Mouse (Mus musculus): Measurements from ENCODE around the gene Tmem91. TPM values are rescaled to one million over a fixed set of nuclear protein-coding genes. Genes with fewer than 3 reads are reported as not detected.
A peak's percentile ranks its signal among the peaks of the same experiment; 100 is the strongest.

The Tmem91 gene
- polyA plus RNA-seq, 1 experiment, result 2.9 TPM

DNA sequence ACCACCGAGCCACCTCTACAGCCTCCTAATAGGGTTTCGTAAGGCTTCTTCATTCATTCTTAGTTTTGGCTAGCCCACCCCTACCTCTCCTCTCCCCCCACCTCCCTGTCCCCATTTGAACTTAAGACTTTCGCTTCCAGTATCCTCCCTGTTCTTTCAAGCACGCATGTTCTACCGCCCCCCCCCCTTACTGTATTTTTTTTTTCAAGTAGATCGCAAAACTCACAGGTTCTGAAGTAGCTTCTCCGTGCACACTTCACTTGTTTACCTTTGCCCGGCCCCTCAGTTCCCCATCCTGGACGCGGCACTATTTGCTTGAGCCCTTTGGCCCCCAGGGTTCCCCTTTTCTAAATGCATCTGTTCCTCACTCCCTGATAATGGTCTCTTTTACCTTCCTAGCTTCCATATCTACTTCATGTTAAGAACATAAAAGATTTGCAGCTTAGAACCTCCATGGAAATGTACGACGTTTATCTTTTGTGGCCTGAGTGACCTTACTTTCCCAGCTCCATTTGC is 22.7 kb downstream of the Tmem91 start:
- no peak overlapping the region for H3K27ac ChIP-seq (ENCODE audit: control insufficient read depth, insufficient read depth, low read length)
- no peak for DNase-seq
- peaks cover 39% of the 10 kb centered on the region for H3K4me1 ChIP-seq (replicated peaks; ENCODE audit: control insufficient read depth, insufficient read depth, low read length)
- TF ChIP-seq POLR2A (IDR thresholded peaks at IDR 0.05; ENCODE audit: control insufficient read depth, extremely low read depth, insufficient read depth, low read length, poor library complexity), result no peak
- no peak for TF ChIP-seq CTCF (IDR thresholded peaks at IDR 0.05; ENCODE audit: borderline replicate concordance, control insufficient read depth, extremely low read depth, insufficient read depth, low read length, poor library complexity)
- WGBS, result 44% methylated on average over 12 of the region's 12 CpGs
- H3K4me3 ChIP-seq (ENCODE audit: control insufficient read depth, insufficient read depth, low read length), result no peak overlapping the region
- H3K27me3 ChIP-seq (ENCODE audit: control insufficient read depth, insufficient read depth, low read length), result no peaks in the 10 kb centered on the region
- H3K36me3 ChIP-seq (ENCODE audit: control insufficient read depth, insufficient read depth, low read length), result no peaks in the 10 kb centered on the region

DNA sequence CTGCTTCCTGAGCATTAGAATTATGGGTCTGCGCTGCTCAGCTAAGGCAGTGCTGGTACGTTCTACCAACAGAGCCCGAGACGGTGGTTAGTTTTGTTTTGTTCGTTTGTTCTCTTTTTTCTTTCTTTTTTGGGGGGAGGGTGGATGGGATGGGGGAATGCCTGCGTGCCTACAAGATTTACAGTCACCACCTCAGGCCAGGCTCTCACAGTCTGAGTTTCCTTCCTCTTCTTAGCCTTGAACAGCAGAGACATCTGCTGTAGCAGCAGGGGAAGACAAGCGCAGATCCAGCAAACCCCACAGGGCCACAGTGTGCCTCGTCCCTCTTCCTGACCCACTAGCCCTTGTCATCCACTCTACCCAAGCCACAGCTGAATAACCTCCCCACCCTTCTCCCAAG is 23.7 kb downstream of the Tmem91 start:
- WGBS, result 17% methylated on average over 8 of the region's 8 CpGs
- no peaks in the 10 kb centered on the region for H3K36me3 ChIP-seq (ENCODE audit: control insufficient read depth, insufficient read depth, low read length)
- H3K4me3 ChIP-seq (ENCODE audit: control insufficient read depth, insufficient read depth, low read length), result no peak overlapping the region
- DNase-seq, result peak; percentile 54
- H3K27ac ChIP-seq (ENCODE audit: control insufficient read depth, insufficient read depth, low read length), result peak overlapping the region; percentile 20; the same call in 1 of the 2 replicates
- no peak for TF ChIP-seq CTCF (IDR thresholded peaks at IDR 0.05; ENCODE audit: borderline replicate concordance, control insufficient read depth, extremely low read depth, insufficient read depth, low read length, poor library complexity)
- TF ChIP-seq POLR2A (IDR thresholded peaks at IDR 0.05; ENCODE audit: control insufficient read depth, extremely low read depth, insufficient read depth, low read length, poor library complexity), result no peak
- H3K4me1 ChIP-seq (replicated peaks; ENCODE audit: control insufficient read depth, insufficient read depth, low read length), result peaks cover 49% of the 10 kb centered on the region
- H3K27me3 ChIP-seq (ENCODE audit: control insufficient read depth, insufficient read depth, low read length), result no peaks in the 10 kb centered on the region

DNA sequence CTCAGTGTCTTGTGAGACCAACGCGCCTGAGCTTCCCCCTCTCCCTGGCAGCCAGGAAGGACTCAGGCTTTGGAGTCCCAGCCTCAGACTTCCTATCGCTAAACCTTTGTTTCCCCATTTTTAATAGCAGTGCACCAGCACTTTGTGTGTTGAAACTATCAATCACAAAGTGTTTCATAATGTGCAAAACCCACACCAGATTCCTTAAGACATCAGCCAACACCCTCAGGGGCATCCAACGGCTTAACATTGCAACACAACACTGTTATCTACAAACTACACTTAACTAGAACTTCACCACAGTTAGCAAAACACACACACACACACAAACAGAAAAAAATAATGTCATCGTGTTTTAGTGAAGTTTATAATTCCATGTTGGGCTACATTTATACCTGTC is 25.1 kb downstream of the Tmem91 start:
- Histone ChIP-seq H3K27me3 (ENCODE audit: control insufficient read depth, insufficient read depth, low read length) (no peaks in the 10 kb centered on the region), H3K36me3 (ENCODE audit: control insufficient read depth, insufficient read depth, low read length) (no peaks in the 10 kb centered on the region), H3K27ac (ENCODE audit: control insufficient read depth, insufficient read depth, low read length) (peak overlapping the region; percentile 99), H3K4me1 (replicated peaks; ENCODE audit: control insufficient read depth, insufficient read depth, low read length) (peaks cover 63% of the 10 kb centered on the region), H3K4me3 (ENCODE audit: control insufficient read depth, insufficient read depth, low read length) (no peak overlapping the region)
- WGBS, result 33% methylated on average over 5 of the region's 5 CpGs
- no peak for TF ChIP-seq POLR2A (IDR thresholded peaks at IDR 0.05; ENCODE audit: control insufficient read depth, extremely low read depth, insufficient read depth, low read length, poor library complexity)
- no peak for TF ChIP-seq CTCF (IDR thresholded peaks at IDR 0.05; ENCODE audit: borderline replicate concordance, control insufficient read depth, extremely low read depth, insufficient read depth, low read length, poor library complexity)
- DNase-seq, result no peak

DNA sequence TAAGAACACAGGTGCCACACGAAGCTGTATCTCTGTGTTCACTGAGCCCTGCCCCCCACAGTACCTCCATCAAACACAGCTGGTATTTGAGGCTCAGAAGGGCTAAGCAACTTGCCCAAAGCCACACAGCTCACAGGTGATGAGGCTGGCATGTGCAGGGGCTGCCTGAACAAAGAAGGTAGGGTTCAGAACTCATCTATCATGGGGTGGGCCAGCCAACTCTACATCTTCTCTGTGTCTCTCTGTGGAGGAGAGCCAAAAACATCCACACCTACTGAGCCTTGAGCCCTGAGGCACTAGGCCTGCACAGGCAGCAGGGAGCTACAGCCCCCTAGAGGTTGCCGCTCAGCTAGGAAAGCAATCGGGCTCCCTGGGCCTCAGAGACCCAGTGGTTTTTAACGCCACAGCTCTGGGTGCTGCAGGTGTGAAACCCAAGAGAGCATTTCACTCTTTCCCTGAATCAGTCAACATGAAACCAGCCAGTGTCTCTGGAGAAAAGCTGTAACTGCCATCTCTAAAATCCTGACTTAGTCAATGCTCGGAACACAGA is 27.3 kb downstream of the Tmem91 start:
- DNase-seq, result peak; percentile 79
- peak; percentile 38; the same call in 1 of the 2 replicates for TF ChIP-seq POLR2A (IDR thresholded peaks at IDR 0.05; ENCODE audit: control insufficient read depth, extremely low read depth, insufficient read depth, low read length, poor library complexity)
- TF ChIP-seq CTCF (IDR thresholded peaks at IDR 0.05; ENCODE audit: borderline replicate concordance, control insufficient read depth, extremely low read depth, insufficient read depth, low read length, poor library complexity), result peak; percentile 87
- H3K27ac ChIP-seq (ENCODE audit: control insufficient read depth, insufficient read depth, low read length), result peak overlapping the region; percentile 99
- WGBS, result 4% methylated on average over 5 of the region's 5 CpGs
- H3K36me3 ChIP-seq (ENCODE audit: control insufficient read depth, insufficient read depth, low read length), result no peaks in the 10 kb centered on the region
- H3K27me3 ChIP-seq (ENCODE audit: control insufficient read depth, insufficient read depth, low read length), result no peaks in the 10 kb centered on the region
- no peak overlapping the region for H3K4me3 ChIP-seq (ENCODE audit: control insufficient read depth, insufficient read depth, low read length)
- peaks cover 74% of the 10 kb centered on the region for H3K4me1 ChIP-seq (replicated peaks; ENCODE audit: control insufficient read depth, insufficient read depth, low read length)

DNA sequence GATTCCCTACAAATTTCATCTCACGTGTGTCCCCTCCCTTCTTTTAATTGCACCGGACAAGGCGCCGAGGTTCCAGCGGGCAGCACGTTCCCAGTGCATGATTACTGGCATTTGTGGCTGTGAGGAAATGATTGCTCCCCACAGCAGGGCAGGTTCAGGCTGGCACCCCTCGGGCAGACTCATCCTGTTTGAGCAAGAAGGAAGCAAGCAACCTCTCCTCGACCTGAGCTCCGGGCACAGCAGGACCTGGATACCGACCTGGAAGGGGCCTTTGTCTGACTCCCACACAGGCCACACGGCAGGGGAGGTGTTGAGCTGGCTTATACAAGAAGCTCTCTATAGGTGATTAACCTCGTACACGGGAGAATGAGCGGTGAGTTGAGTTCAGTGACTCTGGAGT is 29.9 kb downstream of the Tmem91 start:
- H3K4me1 ChIP-seq (replicated peaks; ENCODE audit: control insufficient read depth, insufficient read depth, low read length), result peaks cover 60% of the 10 kb centered on the region
- DNase-seq, result peak; percentile 35
- no peak for TF ChIP-seq POLR2A (IDR thresholded peaks at IDR 0.05; ENCODE audit: control insufficient read depth, extremely low read depth, insufficient read depth, low read length, poor library complexity)
- no peak for TF ChIP-seq CTCF (IDR thresholded peaks at IDR 0.05; ENCODE audit: borderline replicate concordance, control insufficient read depth, extremely low read depth, insufficient read depth, low read length, poor library complexity)
- H3K27me3 ChIP-seq (ENCODE audit: control insufficient read depth, insufficient read depth, low read length), result no peaks in the 10 kb centered on the region
- no peaks in the 10 kb centered on the region for H3K36me3 ChIP-seq (ENCODE audit: control insufficient read depth, insufficient read depth, low read length)
- 41% methylated on average over 14 of the region's 14 CpGs for WGBS
- no peak overlapping the region for H3K27ac ChIP-seq (ENCODE audit: control insufficient read depth, insufficient read depth, low read length)
- H3K4me3 ChIP-seq (ENCODE audit: control insufficient read depth, insufficient read depth, low read length), result no peak overlapping the region

DNA sequence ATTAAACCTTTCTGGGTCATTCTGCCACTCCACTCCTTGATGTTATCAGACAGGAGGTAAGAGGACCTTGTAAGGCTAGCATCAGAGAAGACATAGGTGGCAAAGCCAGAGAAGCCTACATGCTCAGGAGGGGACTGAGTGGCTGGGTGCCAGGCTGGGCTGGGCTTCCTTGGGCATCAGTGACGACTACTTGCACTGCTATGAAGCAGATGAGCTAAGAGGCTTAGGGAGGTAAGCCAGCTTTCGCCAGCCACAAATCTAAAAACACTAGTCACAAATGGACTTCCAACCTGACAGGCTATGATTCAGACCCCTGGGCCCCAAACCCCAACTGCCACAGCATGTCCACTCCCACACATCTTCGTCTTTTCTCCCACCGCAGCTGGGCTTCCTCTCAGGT is 30.3 kb downstream of the Tmem91 start:
- no peak overlapping the region for H3K4me3 ChIP-seq (ENCODE audit: control insufficient read depth, insufficient read depth, low read length)
- WGBS, result 54% methylated on average over 4 of the region's 4 CpGs
- no peak overlapping the region for H3K27ac ChIP-seq (ENCODE audit: control insufficient read depth, insufficient read depth, low read length)
- TF ChIP-seq POLR2A (IDR thresholded peaks at IDR 0.05; ENCODE audit: control insufficient read depth, extremely low read depth, insufficient read depth, low read length, poor library complexity) (no peak), CTCF (IDR thresholded peaks at IDR 0.05; ENCODE audit: borderline replicate concordance, control insufficient read depth, extremely low read depth, insufficient read depth, low read length, poor library complexity) (no peak)
- no peaks in the 10 kb centered on the region for H3K27me3 ChIP-seq (ENCODE audit: control insufficient read depth, insufficient read depth, low read length)
- H3K36me3 ChIP-seq (ENCODE audit: control insufficient read depth, insufficient read depth, low read length), result no peaks in the 10 kb centered on the region
- H3K4me1 ChIP-seq (replicated peaks; ENCODE audit: control insufficient read depth, insufficient read depth, low read length), result peaks cover 58% of the 10 kb centered on the region
- no peak for DNase-seq
